Mouse (Mus musculus) intestine, embryonic 14.5 days (tissue): Measurements from ENCODE around the gene Nr1d2. TPM values are rescaled to one million over a fixed set of nuclear protein-coding genes. Genes with fewer than 3 reads are reported as not detected.
"Not testable (repeated sequence)": the region's sequence is repeated elsewhere in the genome, so short reads cannot be mapped to it uniquely, and the experiment has no call there.

Experiments
- ATAC-seq: fragments of 200-750 bp; cut with Nextera tagmentation; replicated peaks from 2 replicates; pipeline ENCODE4 v1.8.0; 2017; ENCODE audit warnings: low read depth, moderate number of reproducible peaks, moderate TSS enrichment, moderate library complexity; ENCODE audit not compliant: low FRiP score, low TSS enrichment
- DNase-seq: peaks from one replicate; pipeline ENCODE4 v3.0.0-alpha.2; 2018; ENCODE audit warnings: low spot score
- H3K27ac ChIP-seq: fragments of 300-500 bp; sonication (generic); 2 replicates; pipeline ENCODE4 v1.5.1; 2014; ENCODE audit warnings: low read depth, mild to moderate bottlenecking, control low read depth
- H3K27me3 ChIP-seq: fragments of 300-500 bp; sonication (generic); replicated peaks from 2 replicates; pipeline ENCODE4 v1.6.1; 2014; ENCODE audit warnings: low read length, control low read depth; ENCODE audit not compliant: control insufficient read depth, insufficient read depth
- H3K36me3 ChIP-seq: fragments of 300-500 bp; sonication (generic); 2 replicates; pipeline ENCODE4 v1.6.1; 2014; ENCODE audit warnings: low read length, control low read depth; ENCODE audit not compliant: control insufficient read depth, insufficient read depth
- H3K4me1 ChIP-seq: fragments of 300-500 bp; sonication (generic); replicated peaks from 2 replicates; pipeline ENCODE4 v1.6.1; 2014; ENCODE audit warnings: low read length, control low read depth, mixed read lengths; ENCODE audit not compliant: control insufficient read depth, insufficient read depth
- H3K4me2 ChIP-seq: fragments of 300-500 bp; sonication (generic); 2 replicates; pipeline ENCODE4 v1.6.1; 2014; ENCODE audit warnings: low read length
- H3K4me3 ChIP-seq: fragments of 300-500 bp; sonication (generic); 2 replicates; pipeline ENCODE4 v1.5.1; 2014; ENCODE audit warnings: low read depth, low read length, control low read depth, mixed read lengths
- H3K9ac ChIP-seq: fragments of 300-500 bp; sonication (generic); 2 replicates; pipeline ENCODE4 v1.6.1; 2014; ENCODE audit warnings: mild to moderate bottlenecking, low read length
- H3K9me3 ChIP-seq: fragments of 300-500 bp; sonication (generic); 2 replicates; pipeline ENCODE4 v1.6.1; 2016; ENCODE audit warnings: low read length, control low read depth; ENCODE audit not compliant: control insufficient read depth
- WGBS: fragments of 180-500 bp; shearing (Covaris S2); extraction: QIAGEN DNeasy Blood & Tissue Kit; methylation state at CpG from one replicate; pipeline ENCODE4 v1.1.7; 2014; 5-methylcytosine and 5-hydroxymethylcytosine counted together
- polyA plus RNA-seq: library from polyadenylated mRNA; unstranded; fragments of >200 nt; fragmentation: Nextera tagmentation; extraction: Ambion mirVana; gene quantifications from 2 replicates; pipeline ENCODE4 v1.2.1, GENCODE M21; 2014

Gene Nr1d2
- polyA plus RNA-seq, 1 experiment from 2014 or later = 8.8 TPM

- Histone ChIP-seq H3K27me3 (no peaks in the 10 kb centered on the region), H3K36me3 (peaks cover 28% of the 10 kb centered on the region), H3K9me3 (no peaks in the 10 kb centered on the region), H3K9ac (peak within 1 kb of the TSS; percentile 99), H3K4me3 (peak within 1 kb of the TSS; percentile 92), H3K4me2 (peak within 1 kb of the TSS; percentile 87), H3K27ac (peak within 1 kb of the TSS; percentile 80), H3K4me1 (peaks cover 7% of the 10 kb centered on the region; the same call in 1 of the 2 replicates)
- whole genome bisulfite sequencing = under 1% methylated on average over 78 of the region's 78 CpGs
- peak; percentile 99 for ATAC-seq
- DNase-seq = peak; percentile 96
These were observed 31.9 kb upstream of the Nr1d2 start, which contains the start of the genes Nkiras1 and Rpl15 for GRCm38 (mm10) chr14:18270529-18271441. TSS of gene Nkiras1 (plus strand) at chr14:18271136. TSS of gene Rpl15 (minus strand) at chr14:18271391.

DNA sequence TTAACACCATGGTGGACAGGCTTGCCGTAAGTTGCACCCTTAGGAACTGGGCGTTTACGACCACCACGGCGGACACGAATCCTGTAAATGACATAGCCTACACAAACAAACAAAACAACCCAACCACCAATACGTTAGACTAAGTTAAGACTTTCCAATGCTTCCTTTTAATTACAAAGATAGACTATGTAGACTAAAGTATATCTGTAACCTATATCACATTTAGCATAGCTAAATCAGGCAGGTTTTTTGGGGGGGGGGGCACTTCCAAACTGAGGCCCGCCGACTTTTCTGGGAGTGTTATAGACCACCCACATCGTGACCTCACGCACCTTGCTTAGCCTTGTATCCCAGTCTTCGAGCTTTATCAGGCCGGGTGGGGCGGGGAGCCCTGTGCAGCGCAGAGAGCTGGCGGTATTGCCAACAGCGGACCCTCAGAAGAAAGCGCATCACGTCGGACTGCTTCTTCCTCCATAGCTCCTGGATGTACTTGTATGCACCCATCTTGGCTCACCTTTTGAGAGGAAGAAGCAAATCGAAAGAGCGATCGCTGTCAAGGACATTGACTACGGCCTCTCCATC lies 31.1 kb upstream of the Nr1d2 start:
- H3K4me2 ChIP-seq = peak overlapping the region; percentile 87
- whole genome bisulfite sequencing = under 1% methylated on average over 19 of the region's 24 CpGs
- not testable (repeated sequence) for DNase-seq, H3K9me3 ChIP-seq, H3K27me3 ChIP-seq, H3K4me1 ChIP-seq, ATAC-seq
- H3K36me3 ChIP-seq = peaks cover 28% of the 10 kb centered on the region
- H3K4me3 ChIP-seq = peak overlapping the region; percentile 92
- peak overlapping the region; percentile 99 for H3K9ac ChIP-seq
- H3K27ac ChIP-seq = peak overlapping the region; percentile 80

- no peak overlapping the region for H3K27ac ChIP-seq
- peaks cover 19% of the 10 kb centered on the region for H3K36me3 ChIP-seq
- DNase-seq (no peak), ATAC-seq (no peak)
- H3K27me3 ChIP-seq = no peaks in the 10 kb centered on the region
- H3K4me3 ChIP-seq = no peak overlapping the region
- H3K4me1 ChIP-seq = 0 out of 2 replicates have a peak, but pooled peaks cover under 1% of the 10 kb centered on the region
- H3K9ac ChIP-seq = no peak overlapping the region
- H3K4me2 ChIP-seq = no peak overlapping the region
- 55% methylated on average over 4 of the region's 4 CpGs for WGBS
- H3K9me3 ChIP-seq = no peaks in the 10 kb centered on the region
These were observed 24.5 kb upstream of the Nr1d2 start for GRCm38 (mm10) chr14:18263427-18263826.

GRCm38 (mm10) chr14:18261203-18261602 lies 22.3 kb upstream of the Nr1d2 start:
- H3K27me3 ChIP-seq = no peaks in the 10 kb centered on the region
- no peak for ATAC-seq
- no peak overlapping the region for H3K4me2 ChIP-seq
- no peaks in the 10 kb centered on the region for H3K36me3 ChIP-seq
- DNase-seq = no peak
- H3K4me1 ChIP-seq = no peaks in the 10 kb centered on the region
- no peak overlapping the region for H3K27ac ChIP-seq
- 87% methylated on average over 3 of the region's 3 CpGs for WGBS
- no peak overlapping the region for H3K9ac ChIP-seq
- no peaks in the 10 kb centered on the region for H3K9me3 ChIP-seq
- no peak overlapping the region for H3K4me3 ChIP-seq

DNA sequence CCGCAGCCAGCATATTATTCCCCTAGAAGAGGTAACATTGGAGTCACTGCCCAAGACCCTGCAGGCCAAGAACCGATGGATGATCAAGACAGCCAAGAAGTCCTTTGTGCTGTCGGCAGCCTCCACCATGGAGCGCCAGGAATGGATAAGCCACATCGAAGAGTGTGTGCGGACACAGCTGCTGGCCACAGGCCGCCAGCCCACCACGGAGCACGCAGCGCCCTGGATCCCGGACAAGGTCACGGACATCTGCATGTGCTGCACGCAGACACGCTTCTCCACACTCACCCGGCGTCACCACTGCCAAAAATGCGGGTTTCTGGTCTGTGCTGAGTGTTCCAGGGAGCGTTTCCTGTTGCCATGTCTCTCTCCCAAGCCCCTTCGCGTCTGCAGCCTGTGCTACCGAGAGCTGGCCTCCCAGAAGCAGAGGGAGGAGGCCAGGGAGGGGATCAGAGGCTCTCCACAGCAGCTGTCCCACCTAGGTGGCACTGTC lies 3.8 kb upstream of the Nr1d2 start:
- no peak overlapping the region for H3K4me3 ChIP-seq
- H3K36me3 ChIP-seq = no peaks in the 10 kb centered on the region
- 84% methylated on average over 21 of the region's 21 CpGs for WGBS
- no peaks in the 10 kb centered on the region for H3K27me3 ChIP-seq
- H3K9me3 ChIP-seq = 0 out of 2 replicates have a peak, but pooled peaks cover 3% of the 10 kb centered on the region
- no peak overlapping the region for H3K27ac ChIP-seq
- H3K4me2 ChIP-seq = no peak overlapping the region
- H3K9ac ChIP-seq = no peak overlapping the region
- H3K4me1 ChIP-seq = no peaks in the 10 kb centered on the region
- ATAC-seq (no peak), DNase-seq (peak; percentile 29)

- H3K27ac ChIP-seq = no peak overlapping the region
- WGBS = 89% methylated on average over 4 of the region's 4 CpGs
- 0 out of 2 replicates have a peak, but pooled peaks cover 3% of the 10 kb centered on the region for H3K9me3 ChIP-seq
These were observed 2.9 kb upstream of the Nr1d2 start for GRCm38 (mm10) chr14:18241786-18242185.

GRCm38 (mm10) chr14:18240132-18240531 lies 1.2 kb upstream of the Nr1d2 start:
- no peaks in the 10 kb centered on the region for H3K36me3 ChIP-seq
- 64% methylated on average over 7 of the region's 7 CpGs for WGBS
- 0 out of 2 replicates have a peak, but pooled peaks cover 3% of the 10 kb centered on the region for H3K9me3 ChIP-seq
- DNase-seq (no peak), ATAC-seq (no peak)
- H3K4me1 ChIP-seq = no peaks in the 10 kb centered on the region
- H3K27me3 ChIP-seq = no peaks in the 10 kb centered on the region
- H3K4me3 ChIP-seq = no peak overlapping the region
- no peak overlapping the region for H3K27ac ChIP-seq
- H3K9ac ChIP-seq = no peak overlapping the region
- H3K4me2 ChIP-seq = no peak overlapping the region

More at GRCm38 (mm10) chr14:18241786-18242185, 2.9 kb upstream of the Nr1d2 start:
- Histone ChIP-seq H3K36me3 (no peaks in the 10 kb centered on the region), H3K27me3 (no peaks in the 10 kb centered on the region), H3K4me3 (no peak overlapping the region), H3K4me2 (no peak overlapping the region), H3K9ac (no peak overlapping the region), H3K4me1 (no peaks in the 10 kb centered on the region)
- ATAC-seq = no peak
- no peak for DNase-seq

DNA sequence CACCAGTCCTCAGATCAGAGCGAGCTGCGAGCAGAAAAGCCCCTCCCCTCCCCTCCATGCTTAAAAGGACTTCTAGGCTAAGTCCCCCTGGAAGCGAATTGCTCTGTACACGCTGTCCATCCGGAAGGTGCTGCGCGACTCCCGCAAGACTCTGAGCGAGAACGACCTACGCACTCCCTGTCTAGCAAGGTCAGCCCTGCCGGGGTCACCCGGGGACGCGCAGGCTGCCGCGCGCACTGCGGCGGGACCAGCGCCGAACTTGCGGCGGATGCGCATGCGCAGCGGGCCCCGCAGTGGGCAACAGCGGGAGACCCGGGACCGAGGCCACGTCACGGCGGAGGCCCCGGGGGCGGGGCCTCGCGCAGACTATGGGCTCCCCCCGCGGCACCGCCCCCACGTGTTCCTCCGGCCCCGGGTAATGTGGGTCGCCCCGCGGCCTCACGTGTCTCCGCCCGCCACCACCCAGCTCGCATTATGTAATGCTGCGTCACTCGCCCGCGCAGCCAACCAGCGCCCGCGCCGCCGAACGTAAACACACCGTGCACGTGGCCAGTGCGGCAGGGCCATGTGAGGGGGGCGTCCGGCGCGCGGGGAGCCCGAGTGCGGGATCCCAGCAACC lies 687 bp downstream of the Nr1d2 start:
- peak; percentile 94 for ATAC-seq
- Histone ChIP-seq H3K9me3 (no peaks in the 10 kb centered on the region), H3K27me3 (no peaks in the 10 kb centered on the region), H3K4me3 (peak overlapping the region; percentile 67), H3K27ac (peak overlapping the region; percentile 89), H3K4me1 (no peaks in the 10 kb centered on the region), H3K9ac (peak overlapping the region; percentile 73), H3K4me2 (peak overlapping the region; percentile 56), H3K36me3 (no peaks in the 10 kb centered on the region)
- peak; percentile 97 for DNase-seq
- WGBS = under 1% methylated on average over 62 of the region's 71 CpGs
